Mouse (Mus musculus) sigmoid colon, adult 10 weeks (tissue): ENCODE measurements around the gene Gm13089. TPM values are rescaled to one million over a fixed set of nuclear protein-coding genes. Genes with fewer than 3 reads are reported as not detected.

Experiments used
- polyA plus RNA-seq: library from polyadenylated mRNA; stranded (reverse); fragments of 350-450 nt; fragmentation: Illumina TruSeq; extraction: RNeasy Lipid Tissue Mini Kit (QIAGEN cat#74804); gene quantifications from one replicate; pipeline ENCODE4 v1.2.3, GENCODE M21; 2014; ENCODE audit warnings: low read depth, low replicate concordance

Gene Gm13089
- polyA plus RNA-seq = not detected

DNA sequence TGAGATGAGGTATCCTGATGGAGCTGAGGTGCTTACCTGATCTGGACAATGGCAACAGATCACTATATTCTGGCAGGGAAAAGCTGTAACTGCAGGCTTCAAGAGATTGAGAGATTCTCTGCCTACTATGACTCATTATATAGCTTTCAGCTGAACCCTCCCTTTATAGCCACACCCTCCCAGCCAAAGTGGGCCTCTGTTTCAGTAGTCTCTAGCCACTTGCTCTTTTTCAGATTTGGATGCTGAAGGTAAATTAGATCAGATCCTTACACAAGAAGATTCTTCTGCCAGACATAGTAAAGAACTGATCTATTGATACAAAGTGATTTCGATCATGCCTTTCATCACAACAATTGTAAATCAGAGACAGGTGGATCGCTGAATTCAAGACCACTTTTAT is at the start of gene Gm13089:
Gene Gm13089 (minus strand): TSS at position 101 of the 400 bp plus-strand sequence.

DNA sequence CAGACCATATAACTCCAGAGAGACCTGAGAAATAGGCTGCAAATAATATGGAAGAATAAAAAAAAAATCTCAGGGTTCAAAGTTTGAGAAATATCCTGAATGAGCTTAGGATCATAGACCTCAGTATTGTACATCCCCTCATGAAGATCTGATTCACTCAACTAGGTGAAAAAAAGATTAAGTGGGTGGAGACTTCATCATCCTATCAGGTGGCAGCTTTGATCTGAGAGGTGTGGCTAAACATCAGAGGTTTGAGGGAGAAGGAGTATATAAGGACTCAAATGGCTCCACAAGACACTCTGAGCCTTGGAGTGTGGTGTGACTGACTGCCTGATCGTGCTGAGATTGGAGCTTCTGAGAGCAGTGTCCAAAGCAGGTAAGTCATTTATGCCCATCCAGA is 16.6 kb upstream of the Gm13089 start, which contains the start of gene Gm13078:
Gene Gm13078 (plus strand): TSS at position 301 of the 400 bp plus-strand sequence.

DNA sequence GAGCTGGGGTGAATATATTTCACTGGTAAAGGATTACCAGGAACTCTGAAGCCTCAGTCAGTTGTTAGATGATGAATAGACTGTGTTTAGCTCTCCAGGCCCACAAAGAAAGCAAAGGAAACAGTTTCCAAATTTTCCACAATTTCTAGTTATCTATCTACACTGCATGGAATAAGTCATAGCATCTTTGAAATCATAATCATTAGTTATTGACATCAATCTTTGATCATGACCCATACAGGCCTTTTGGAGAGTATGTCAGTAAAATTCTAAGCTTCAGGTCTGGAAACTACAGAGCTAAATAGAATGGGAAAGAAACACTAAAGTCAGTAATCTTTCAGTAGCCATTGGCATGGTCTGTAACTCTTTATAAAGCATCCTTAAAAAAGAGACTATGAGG is 45.4 kb downstream of the Gm13089 start, which contains the start of gene Gm13088:
Gene Gm13088 (minus strand): TSS at position 101 of the 400 bp plus-strand sequence.

Other genes starting within 250 kb of the Gm13089 start
- gene Gm13043, start 191.4 kb downstream of the Gm13089 start, polyA plus RNA-seq = not detected
- not detected for gene Gm13040, start 166.8 kb downstream of the Gm13089 start, polyA plus RNA-seq
- not detected for gene BC080695, start 151.0 kb downstream of the Gm13089 start, polyA plus RNA-seq
- gene Gm13057, start 151.0 kb downstream of the Gm13089 start, polyA plus RNA-seq = not detected
- gene Gm13083, start 87.7 kb downstream of the Gm13089 start, polyA plus RNA-seq = not detected
- not detected for gene Gm13088, start 45.5 kb downstream of the Gm13089 start, polyA plus RNA-seq
- gene Gm13078, start 16.7 kb upstream of the Gm13089 start, polyA plus RNA-seq = not detected
- gene Gm13023, start 86.6 kb upstream of the Gm13089 start, polyA plus RNA-seq = not detected
- not detected for gene Gm13084, start 113.4 kb upstream of the Gm13089 start, polyA plus RNA-seq
- gene Gm13103, start 143.8 kb upstream of the Gm13089 start, polyA plus RNA-seq = not detected
- gene Pramef6, start 197.7 kb upstream of the Gm13089 start, polyA plus RNA-seq = not detected
- not detected for gene Pramef25, start 248.3 kb upstream of the Gm13089 start, polyA plus RNA-seq